Mouse (Mus musculus) testis, adult 2 months (tissue): ENCODE data around the gene Klf2.

ENCODE experiments used
- CTCF ChIP-seq: fragments of 200-500 bp; IDR thresholded peaks from 2 replicates; pipeline ENCODE4 v1.5.1; 2012; ENCODE audit warnings: low read depth, mild to moderate bottlenecking, inconsistent platforms, low read length, moderate library complexity; ENCODE audit not compliant: control insufficient read depth, insufficient read depth, insufficient replicate concordance
- POLR2A ChIP-seq: fragments of 200-500 bp; IDR thresholded peaks from 2 replicates; pipeline ENCODE4 v1.6.1; 2012; ENCODE audit warnings: low read depth, mild to moderate bottlenecking, inconsistent platforms, low read length, moderate library complexity; ENCODE audit not compliant: control insufficient read depth

- TF ChIP-seq CTCF (no peak), POLR2A (no peak)
These were observed 14.8 kb downstream of the Klf2 start for GRCm38 (mm10) chr8:72333429-72334143.
